Mouse (Mus musculus) liver, embryonic 13.5 days (tissue): ENCODE results near the gene Camk2d. TPM values are rescaled to one million over a fixed set of nuclear protein-coding genes. Genes with fewer than 3 reads are reported as not detected.

ENCODE experiments used
- ATAC-seq: fragments of 200-750 bp; cut with Nextera tagmentation; 2 replicates; pipeline ENCODE4 v1.8.0; 2017; ENCODE audit warnings: low read depth, mild to moderate bottlenecking, moderate number of reproducible peaks, moderate library complexity
- DNase-seq: peaks from one replicate; pipeline ENCODE4 v3.0.0; 2022
- H3K27ac ChIP-seq: fragments of 300-500 bp; sonication (generic); 2 replicates; pipeline ENCODE4 v1.5.1; 2015; ENCODE audit warnings: moderate library complexity, mild to moderate bottlenecking, inconsistent platforms
- H3K27me3 ChIP-seq: fragments of 300-500 bp; sonication (generic); 2 replicates; pipeline ENCODE4 v1.6.1; 2015; ENCODE audit warnings: mild to moderate bottlenecking, inconsistent platforms
- H3K36me3 ChIP-seq: fragments of 300-500 bp; sonication (generic); 2 replicates; pipeline ENCODE4 v1.6.1; 2015; ENCODE audit warnings: mild to moderate bottlenecking, inconsistent platforms
- H3K4me1 ChIP-seq: fragments of 300-500 bp; sonication (generic); replicated peaks from 2 replicates; pipeline ENCODE4 v1.6.1; 2015; ENCODE audit warnings: inconsistent platforms
- H3K4me2 ChIP-seq: fragments of 300-500 bp; sonication (generic); 2 replicates; pipeline ENCODE4 v1.6.1; 2015; ENCODE audit warnings: inconsistent platforms, mild to moderate bottlenecking, moderate library complexity
- H3K4me3 ChIP-seq: fragments of 300-500 bp; sonication (generic); replicated peaks from 2 replicates; pipeline ENCODE4 v1.5.1; 2015; ENCODE audit warnings: mild to moderate bottlenecking, inconsistent platforms
- H3K9ac ChIP-seq: fragments of 300-500 bp; sonication (generic); 2 replicates; pipeline ENCODE4 v1.6.1; 2015; ENCODE audit warnings: mild to moderate bottlenecking, inconsistent platforms
- H3K9me3 ChIP-seq: fragments of 300-500 bp; sonication (generic); replicated peaks from 2 replicates; pipeline ENCODE4 v1.6.1; 2016; ENCODE audit warnings: inconsistent platforms
- WGBS: fragments of 180-500 bp; shearing (Covaris S2); methylation state at CpG from one replicate; pipeline ENCODE4 v1.1.7; 2015; ENCODE audit not compliant: insufficient replicate concordance; 5-methylcytosine and 5-hydroxymethylcytosine counted together
- polyA plus RNA-seq: library from polyadenylated mRNA; unstranded; fragments of >200 nt; fragmentation: Nextera tagmentation; extraction: Ambion mirVana; gene quantifications from 2 replicates; pipeline ENCODE4 v1.2.1, GENCODE M21; 2015

The Camk2d gene
- polyA plus RNA-seq, 1 experiment from 2014 or later = 2.9 TPM

DNA sequence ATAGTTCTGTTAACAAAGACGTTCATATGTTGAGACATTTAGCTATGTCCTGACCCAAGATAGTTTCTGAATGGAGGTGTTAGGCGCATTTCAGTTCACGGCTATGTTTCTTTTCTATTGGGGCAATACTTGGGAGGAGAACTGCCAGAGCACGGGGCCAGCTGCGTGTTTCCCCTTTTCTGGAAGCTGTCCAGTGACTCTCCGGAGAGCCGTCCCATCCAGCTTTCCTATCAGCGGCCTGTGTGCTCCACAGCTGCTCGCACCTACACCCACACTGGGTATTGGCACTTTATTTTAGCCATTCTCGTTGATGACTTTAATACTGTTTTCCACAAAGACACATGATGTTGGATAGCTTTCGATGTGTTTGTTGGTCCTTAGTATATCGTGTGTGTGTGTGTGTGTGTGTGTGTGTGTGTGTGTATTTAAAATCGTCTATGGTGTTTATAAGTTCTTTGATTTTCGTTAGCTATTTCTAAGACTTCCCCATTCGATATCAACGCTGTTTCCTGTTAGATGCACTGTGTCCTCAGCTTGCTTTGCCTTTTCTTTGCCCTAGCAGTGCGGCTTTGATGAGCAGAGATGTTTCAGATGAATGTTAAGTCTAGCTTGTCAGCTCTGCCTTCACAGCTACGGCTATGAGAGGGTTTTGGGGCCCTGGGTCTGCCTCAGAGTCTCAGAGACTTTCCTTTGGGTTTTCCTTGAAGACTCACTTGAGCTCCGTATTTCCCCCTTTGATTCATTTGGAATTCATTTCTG lies 34.2 kb downstream of the Camk2d start:
- Histone ChIP-seq H3K9me3 (no peaks in the 10 kb centered on the region), H3K27me3 (no peaks in the 10 kb centered on the region), H3K4me3 (no peak overlapping the region), H3K9ac (no peak overlapping the region), H3K36me3 (no peaks in the 10 kb centered on the region), H3K27ac (no peak overlapping the region), H3K4me2 (no peak overlapping the region), H3K4me1 (0 out of 2 replicates have a peak, but pooled peaks cover 5% of the 10 kb centered on the region)
- 39% methylated on average over 19 of the region's 19 CpGs for WGBS
- ATAC-seq (no peak), DNase-seq (no peak)

DNA sequence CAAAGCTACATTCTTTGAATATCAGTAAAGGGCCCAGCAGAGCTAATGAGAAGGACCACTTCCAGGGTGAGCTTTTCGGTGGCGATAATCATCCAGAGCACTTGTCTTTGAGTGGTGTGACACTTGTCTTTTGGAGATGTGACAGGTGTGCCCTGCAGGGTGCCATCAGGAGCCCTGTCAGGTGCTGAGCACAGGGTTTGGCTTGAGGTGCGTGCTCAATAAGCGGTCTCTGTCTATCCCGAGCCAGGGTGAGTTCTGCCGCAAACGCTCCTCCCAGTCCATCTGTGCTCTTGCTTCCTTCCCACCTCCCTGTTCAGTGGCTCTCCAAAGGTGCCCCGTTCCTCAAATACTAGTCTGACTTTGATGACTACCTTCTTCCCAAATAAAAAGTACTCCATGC lies 35.5 kb downstream of the Camk2d start:
- Histone ChIP-seq H3K27me3 (no peaks in the 10 kb centered on the region), H3K4me1 (0 out of 2 replicates have a peak, but pooled peaks cover 5% of the 10 kb centered on the region), H3K9me3 (no peaks in the 10 kb centered on the region), H3K27ac (no peak overlapping the region), H3K9ac (no peak overlapping the region), H3K36me3 (no peaks in the 10 kb centered on the region), H3K4me2 (no peak overlapping the region), H3K4me3 (no peak overlapping the region)
- ATAC-seq (no peak), DNase-seq (no peak)
- 77% methylated on average over 8 of the region's 8 CpGs for WGBS

DNA sequence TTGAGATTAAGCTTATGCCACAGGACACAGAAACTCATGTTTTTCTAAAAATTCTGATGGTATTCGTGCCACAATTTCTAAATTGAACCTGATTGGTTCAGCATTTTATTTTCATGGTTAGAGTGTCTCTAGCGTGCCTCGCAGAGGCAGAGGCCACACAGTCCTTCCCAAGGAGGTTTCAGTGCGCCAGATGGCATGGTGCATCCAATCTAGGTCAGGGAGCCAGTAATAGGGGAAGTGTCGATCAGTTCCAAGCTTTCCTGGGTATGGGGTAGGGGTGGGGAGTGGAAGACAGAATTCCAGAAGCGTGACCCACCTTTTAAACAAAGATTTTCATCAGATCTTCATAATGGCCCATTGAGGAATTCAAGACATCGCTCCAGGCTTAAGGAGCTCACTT lies 36.5 kb downstream of the Camk2d start:
- no peaks in the 10 kb centered on the region for H3K9me3 ChIP-seq
- no peaks in the 10 kb centered on the region for H3K36me3 ChIP-seq
- H3K4me2 ChIP-seq = no peak overlapping the region
- no peak for DNase-seq
- H3K9ac ChIP-seq = no peak overlapping the region
- no peak overlapping the region for H3K4me3 ChIP-seq
- H3K4me1 ChIP-seq = 0 out of 2 replicates have a peak, but pooled peaks cover 5% of the 10 kb centered on the region
- ATAC-seq = no peak
- 68% methylated on average over 7 of the region's 7 CpGs for WGBS
- no peak overlapping the region for H3K27ac ChIP-seq
- H3K27me3 ChIP-seq = no peaks in the 10 kb centered on the region

DNA sequence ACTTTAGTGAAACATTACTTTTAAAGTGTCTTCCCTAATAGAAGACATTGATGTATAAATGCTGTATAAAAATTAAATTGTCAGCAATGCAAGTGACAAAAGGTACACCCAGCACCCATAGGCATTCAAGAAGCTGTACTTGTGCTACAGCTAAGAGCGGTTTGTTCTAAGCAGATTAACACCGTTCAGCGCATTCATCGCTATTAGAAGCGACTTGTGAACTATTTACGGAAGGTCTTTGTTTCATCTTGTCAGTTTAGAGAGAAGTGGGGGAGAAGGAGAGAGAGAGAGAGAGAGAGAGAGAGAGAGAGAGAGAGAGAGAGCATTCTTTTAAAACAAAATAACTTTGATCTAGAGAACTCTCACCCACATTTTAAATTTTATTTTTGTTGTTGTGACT lies 38.1 kb downstream of the Camk2d start:
- no peak for DNase-seq
- H3K4me1 ChIP-seq = 0 out of 2 replicates have a peak, but pooled peaks cover 5% of the 10 kb centered on the region
- no peak for ATAC-seq
- H3K36me3 ChIP-seq = no peaks in the 10 kb centered on the region
- H3K9me3 ChIP-seq = no peaks in the 10 kb centered on the region
- WGBS = 87% methylated on average over 6 of the region's 6 CpGs
- H3K27me3 ChIP-seq = no peaks in the 10 kb centered on the region
- no peak overlapping the region for H3K9ac ChIP-seq
- no peak overlapping the region for H3K4me2 ChIP-seq
- H3K4me3 ChIP-seq = no peak overlapping the region
- no peak overlapping the region for H3K27ac ChIP-seq

DNA sequence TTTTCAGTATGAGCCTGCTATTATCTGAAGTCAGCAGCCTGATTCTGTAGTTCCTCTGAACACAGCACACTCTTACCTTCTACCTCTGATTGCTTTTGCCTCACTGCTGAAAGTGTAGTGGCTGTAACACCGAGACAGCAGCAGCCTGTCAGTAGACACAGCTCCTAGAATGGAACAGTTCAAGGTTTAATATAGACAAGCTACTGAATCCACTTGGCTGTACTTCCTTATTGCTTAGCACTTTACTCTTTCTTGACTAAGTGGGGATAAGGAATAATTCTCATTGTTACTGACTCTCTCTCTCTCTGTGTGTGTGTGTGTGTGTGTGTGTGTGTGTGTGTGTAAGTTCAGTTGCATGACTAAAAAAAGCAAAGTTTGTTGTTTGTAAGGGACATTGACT lies 42.2 kb downstream of the Camk2d start:
- no peak overlapping the region for H3K27ac ChIP-seq
- ATAC-seq (no peak), DNase-seq (no peak)
- no peaks in the 10 kb centered on the region for H3K4me1 ChIP-seq
- H3K9ac ChIP-seq = no peak overlapping the region
- H3K9me3 ChIP-seq = no peaks in the 10 kb centered on the region
- no peak overlapping the region for H3K4me2 ChIP-seq
- no peak overlapping the region for H3K4me3 ChIP-seq
- no peaks in the 10 kb centered on the region for H3K27me3 ChIP-seq
- 43% methylated on average over 1 of the region's 1 CpGs for WGBS
- no peaks in the 10 kb centered on the region for H3K36me3 ChIP-seq

DNA sequence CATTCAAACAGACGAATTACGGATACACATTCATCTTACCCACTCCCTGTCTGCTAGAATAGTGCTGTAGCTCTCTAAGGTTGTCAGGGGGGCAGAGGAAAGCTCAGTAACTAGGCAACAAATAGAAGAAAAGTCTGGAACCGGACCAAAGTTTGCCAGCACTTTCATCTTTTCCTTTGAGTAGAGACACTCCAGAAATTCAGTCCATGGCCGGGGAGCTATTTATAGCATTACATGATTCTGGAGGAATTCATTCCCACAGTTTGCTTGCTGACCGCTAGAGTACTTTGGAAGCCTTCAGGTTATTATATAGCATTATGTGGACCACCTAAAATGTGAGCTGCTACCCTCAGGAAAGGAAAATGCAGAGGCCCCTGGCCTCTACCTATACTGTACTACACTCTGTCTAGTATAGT lies 43.0 kb downstream of the Camk2d start:
- Histone ChIP-seq H3K4me1 (no peaks in the 10 kb centered on the region), H3K27ac (no peak overlapping the region)
- ATAC-seq = no peak

DNA sequence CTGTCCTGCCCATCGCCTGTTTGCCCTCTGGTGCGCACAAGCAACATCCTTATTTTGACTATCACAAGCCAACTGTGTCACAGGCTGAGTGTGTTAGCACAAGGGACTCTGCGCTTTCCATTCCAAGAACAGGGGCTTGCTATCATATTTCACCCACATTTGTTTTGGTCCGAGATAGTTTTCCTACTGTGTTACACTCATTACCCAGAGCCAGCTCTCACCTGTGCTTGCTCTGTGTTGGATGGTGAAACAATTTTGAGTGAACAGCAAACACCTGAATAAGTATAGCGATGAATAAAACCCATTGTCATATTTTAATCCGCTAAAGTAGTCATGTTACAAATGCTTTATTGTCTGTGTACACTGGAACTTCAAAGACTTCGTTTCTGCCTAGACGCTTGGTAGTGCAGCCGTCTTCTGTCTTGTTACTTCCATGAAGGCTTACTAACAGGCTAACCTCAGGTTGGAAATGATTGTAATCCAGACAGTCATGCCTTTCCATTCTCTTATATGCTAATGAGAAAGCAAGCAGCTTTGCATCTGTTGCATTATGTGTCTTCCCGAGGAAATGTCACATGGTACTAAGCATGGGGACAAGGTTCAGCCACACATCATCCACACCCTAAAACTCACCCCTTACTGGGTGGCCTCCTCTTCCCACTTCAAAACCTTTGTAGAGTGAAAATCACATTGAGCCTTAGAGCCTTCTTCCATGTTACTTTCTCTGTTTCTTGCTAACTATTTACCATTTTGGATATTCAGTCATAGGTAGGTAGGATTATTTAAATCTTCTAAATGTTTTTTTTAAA lies 44.5 kb downstream of the Camk2d start:
- Histone ChIP-seq H3K4me1 (no peaks in the 10 kb centered on the region), H3K27me3 (no peaks in the 10 kb centered on the region), H3K4me3 (no peak overlapping the region), H3K27ac (no peak overlapping the region), H3K9me3 (no peaks in the 10 kb centered on the region), H3K9ac (no peak overlapping the region), H3K4me2 (no peak overlapping the region), H3K36me3 (no peaks in the 10 kb centered on the region)
- ATAC-seq (no peak), DNase-seq (no peak)
- 72% methylated on average over 10 of the region's 10 CpGs for WGBS

More for the DNA sequence above, 43.0 kb downstream of the Camk2d start:
- no peaks in the 10 kb centered on the region for H3K9me3 ChIP-seq
- H3K36me3 ChIP-seq = no peaks in the 10 kb centered on the region
- H3K4me3 ChIP-seq = no peak overlapping the region
- H3K9ac ChIP-seq = no peak overlapping the region
- H3K27me3 ChIP-seq = no peaks in the 10 kb centered on the region
- DNase-seq = no peak
- no peak overlapping the region for H3K4me2 ChIP-seq
- WGBS = 60% methylated on average over 5 of the region's 5 CpGs

DNA sequence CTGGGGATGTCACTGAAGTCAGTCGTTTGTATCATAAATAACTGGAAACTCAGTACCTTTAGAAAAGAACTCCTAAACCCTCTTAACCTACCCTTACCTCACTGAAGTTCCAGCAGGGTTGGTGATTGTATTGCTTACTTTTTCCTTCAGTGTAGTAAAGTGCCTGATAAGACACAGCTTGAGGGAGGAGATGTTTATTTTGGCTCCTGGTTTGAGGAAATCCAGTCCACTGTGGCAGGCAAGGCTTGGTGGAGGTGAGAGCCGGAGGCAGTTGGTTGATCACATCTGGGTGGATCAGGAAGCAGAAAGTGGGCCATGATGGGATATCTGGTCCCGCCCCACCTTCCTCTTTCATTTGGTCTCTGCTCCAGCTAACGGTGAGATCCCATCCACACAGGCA lies 45.3 kb downstream of the Camk2d start:
- Histone ChIP-seq H3K27me3 (no peaks in the 10 kb centered on the region), H3K4me3 (no peak overlapping the region), H3K4me2 (no peak overlapping the region), H3K9ac (no peak overlapping the region), H3K27ac (no peak overlapping the region), H3K36me3 (no peaks in the 10 kb centered on the region), H3K9me3 (no peaks in the 10 kb centered on the region), H3K4me1 (no peaks in the 10 kb centered on the region)
- ATAC-seq = no peak
- 59% methylated on average over 4 of the region's 4 CpGs for WGBS
- no peak for DNase-seq

DNA sequence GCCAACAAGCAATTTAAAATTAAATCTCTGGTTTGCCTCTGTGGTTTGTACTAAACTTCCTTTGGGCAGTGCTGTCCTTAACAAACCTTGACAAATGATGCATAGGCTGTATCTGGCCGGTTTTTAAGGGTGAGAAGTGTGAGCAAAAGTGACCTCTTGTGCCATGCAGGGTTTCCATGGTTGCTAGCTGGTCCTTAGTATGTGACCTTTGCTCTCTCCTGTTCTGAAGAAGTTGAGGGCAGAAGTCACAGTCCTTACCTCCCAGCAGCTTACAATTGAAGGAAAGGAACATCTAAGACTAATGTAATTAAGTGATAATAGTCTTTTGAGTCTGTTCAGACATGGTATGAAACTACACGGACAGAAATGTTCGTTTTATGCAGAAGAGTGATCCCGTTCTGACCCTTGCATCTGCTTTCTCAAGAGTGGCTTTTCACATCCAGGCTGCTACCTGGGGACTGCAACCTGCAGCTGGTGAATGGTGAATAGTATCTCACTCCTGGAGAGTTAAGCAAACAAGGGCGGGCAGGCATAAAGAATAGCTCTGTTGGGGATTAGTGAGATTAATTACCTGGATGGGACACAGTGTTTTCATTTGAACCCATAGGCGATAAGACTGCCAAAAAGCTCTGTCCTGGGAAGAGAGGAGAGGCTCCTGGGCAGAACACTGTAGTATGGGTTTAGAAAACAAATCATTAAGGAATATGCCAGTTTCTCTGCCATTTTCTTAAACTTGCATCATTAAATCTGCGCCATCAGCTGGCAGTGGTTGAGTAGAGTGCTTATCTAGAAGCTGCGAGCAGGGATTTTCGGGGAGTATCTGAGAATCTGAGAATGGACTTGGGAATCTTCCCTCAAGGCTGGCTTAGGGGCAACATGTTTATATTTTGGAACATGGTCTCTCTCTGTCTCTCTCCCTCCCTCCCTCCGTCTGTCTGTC lies 47.2 kb downstream of the Camk2d start:
- Histone ChIP-seq H3K4me1 (no peaks in the 10 kb centered on the region), H3K9ac (no peak overlapping the region), H3K4me3 (no peak overlapping the region), H3K27ac (no peak overlapping the region), H3K27me3 (no peaks in the 10 kb centered on the region), H3K4me2 (no peak overlapping the region), H3K36me3 (no peaks in the 10 kb centered on the region), H3K9me3 (no peaks in the 10 kb centered on the region)
- WGBS = 47% methylated on average over 10 of the region's 10 CpGs
- DNase-seq (no peak), ATAC-seq (no peak)

DNA sequence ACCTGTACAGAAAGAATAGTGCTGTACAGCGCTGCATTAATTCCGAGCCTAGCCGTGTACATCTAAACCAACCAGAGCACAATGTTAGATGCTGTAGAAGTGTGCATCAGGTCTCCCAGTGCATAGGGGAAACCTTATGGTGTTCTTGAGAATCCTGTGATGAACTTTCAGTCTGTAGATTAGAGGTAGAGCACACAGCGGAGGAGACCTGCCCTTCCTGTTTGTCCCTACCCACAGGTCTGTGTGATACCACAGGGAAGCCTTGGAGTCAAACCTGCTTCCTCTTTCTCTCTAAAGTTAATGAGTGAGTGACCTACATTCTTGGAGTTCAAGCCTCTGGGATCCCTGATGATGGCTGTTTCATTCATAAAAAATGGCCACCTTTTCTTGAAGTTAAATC lies 54.2 kb downstream of the Camk2d start:
- DNase-seq (no peak), ATAC-seq (no peak)
- H3K9me3 ChIP-seq = no peaks in the 10 kb centered on the region
- H3K4me1 ChIP-seq = 0 out of 2 replicates have a peak, but pooled peaks cover 3% of the 10 kb centered on the region
- no peak overlapping the region for H3K4me2 ChIP-seq
- 62% methylated on average over 4 of the region's 4 CpGs for WGBS
- no peaks in the 10 kb centered on the region for H3K36me3 ChIP-seq
- no peak overlapping the region for H3K4me3 ChIP-seq
- H3K27me3 ChIP-seq = no peaks in the 10 kb centered on the region
- no peak overlapping the region for H3K27ac ChIP-seq
- H3K9ac ChIP-seq = no peak overlapping the region

DNA sequence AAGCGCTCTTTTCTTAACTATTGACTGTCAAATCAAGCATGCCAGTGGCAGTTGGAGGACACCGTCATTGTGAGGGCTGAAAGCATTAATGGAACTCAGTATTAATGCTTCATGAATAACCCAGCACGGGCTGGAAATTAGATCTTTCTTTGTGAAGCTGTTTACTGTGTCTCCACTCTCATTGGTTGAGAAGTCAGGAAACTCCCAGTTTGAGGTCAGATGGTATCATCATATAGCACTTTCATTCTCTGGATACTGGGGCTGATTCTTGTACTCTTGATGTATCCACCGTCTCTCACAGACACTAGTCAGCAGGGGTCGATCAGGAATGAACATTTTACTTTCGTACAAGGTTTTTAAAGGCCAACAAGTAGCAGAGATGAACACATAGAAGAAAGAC lies 54.6 kb downstream of the Camk2d start:
- Histone ChIP-seq H3K27ac (no peak overlapping the region), H3K4me2 (no peak overlapping the region), H3K4me3 (no peak overlapping the region), H3K4me1 (0 out of 2 replicates have a peak, but pooled peaks cover 3% of the 10 kb centered on the region), H3K27me3 (no peaks in the 10 kb centered on the region), H3K36me3 (no peaks in the 10 kb centered on the region), H3K9ac (no peak overlapping the region), H3K9me3 (no peaks in the 10 kb centered on the region)
- 66% methylated on average over 6 of the region's 6 CpGs for WGBS
- ATAC-seq = no peak
- no peak for DNase-seq
